Mouse (Mus musculus) layer of hippocampus, adult 9-10 months (tissue): ENCODE data around the gene Adam11.
A peak's percentile ranks its signal among the peaks of the same experiment; 100 is the strongest.

ENCODE experiments used
- DNase-seq: peaks from one replicate; pipeline ENCODE4 v3.0.0; 2022; ENCODE audit warnings: low spot score

The Adam11 gene

GRCm38 (mm10) chr11:102753591-102754324 is 7.5 kb upstream of the Adam11 start:
- DNase-seq = no peak

GRCm38 (mm10) chr11:102754416-102754815 is 6.8 kb upstream of the Adam11 start:
- no peak for DNase-seq

- no peak for DNase-seq
Observed at GRCm38 (mm10) chr11:102755391-102755790, 5.8 kb upstream of the Adam11 start.

GRCm38 (mm10) chr11:102758977-102759376 is 2.3 kb upstream of the Adam11 start:
- DNase-seq = no peak

- DNase-seq = no peak
Observed at GRCm38 (mm10) chr11:102760805-102761308, 382 bp upstream of the Adam11 start.

- no peak for DNase-seq
Observed at GRCm38 (mm10) chr11:102762248-102762647, 1.0 kb downstream of the Adam11 start.

- no peak for DNase-seq
Observed at GRCm38 (mm10) chr11:102763009-102763767, 1.9 kb downstream of the Adam11 start.

- DNase-seq = no peak
Observed at GRCm38 (mm10) chr11:102765416-102765815, 4.2 kb downstream of the Adam11 start.

GRCm38 (mm10) chr11:102767055-102767670 is 5.9 kb downstream of the Adam11 start:
- DNase-seq = no peak

- DNase-seq = no peak
Observed at GRCm38 (mm10) chr11:102769141-102769540, 7.9 kb downstream of the Adam11 start.

- DNase-seq = no peak
Observed at GRCm38 (mm10) chr11:102769993-102770661, 8.9 kb downstream of the Adam11 start.

- no peak for DNase-seq
Observed at GRCm38 (mm10) chr11:102770662-102771435, 9.6 kb downstream of the Adam11 start.

GRCm38 (mm10) chr11:102771916-102772714 is 10.9 kb downstream of the Adam11 start:
- DNase-seq = no peak

- DNase-seq = no peak
Observed at GRCm38 (mm10) chr11:102772771-102773700, 11.8 kb downstream of the Adam11 start.

- peak; percentile 76 for DNase-seq
Observed at GRCm38 (mm10) chr11:102773713-102774611, 12.7 kb downstream of the Adam11 start.

- DNase-seq = no peak
Observed at GRCm38 (mm10) chr11:102774621-102775141, 13.4 kb downstream of the Adam11 start.

- no peak for DNase-seq
Observed at GRCm38 (mm10) chr11:102777598-102777997, 16.4 kb downstream of the Adam11 start.

- no peak for DNase-seq
Observed at GRCm38 (mm10) chr11:102778165-102778564, 16.9 kb downstream of the Adam11 start.
